Mouse (Mus musculus) induced T-regulatory cell, adult 2 months (primary cell): ENCODE measurements around the gene 4930519P11Rik.
A peak's percentile ranks its signal among the peaks of the same experiment; 100 is the strongest.

Experiments
- DNase-seq: peaks from one replicate; pipeline ENCODE4 v3.0.0-alpha.2; 2012; ENCODE audit warnings: low read depth

Gene 4930519P11Rik

DNA sequence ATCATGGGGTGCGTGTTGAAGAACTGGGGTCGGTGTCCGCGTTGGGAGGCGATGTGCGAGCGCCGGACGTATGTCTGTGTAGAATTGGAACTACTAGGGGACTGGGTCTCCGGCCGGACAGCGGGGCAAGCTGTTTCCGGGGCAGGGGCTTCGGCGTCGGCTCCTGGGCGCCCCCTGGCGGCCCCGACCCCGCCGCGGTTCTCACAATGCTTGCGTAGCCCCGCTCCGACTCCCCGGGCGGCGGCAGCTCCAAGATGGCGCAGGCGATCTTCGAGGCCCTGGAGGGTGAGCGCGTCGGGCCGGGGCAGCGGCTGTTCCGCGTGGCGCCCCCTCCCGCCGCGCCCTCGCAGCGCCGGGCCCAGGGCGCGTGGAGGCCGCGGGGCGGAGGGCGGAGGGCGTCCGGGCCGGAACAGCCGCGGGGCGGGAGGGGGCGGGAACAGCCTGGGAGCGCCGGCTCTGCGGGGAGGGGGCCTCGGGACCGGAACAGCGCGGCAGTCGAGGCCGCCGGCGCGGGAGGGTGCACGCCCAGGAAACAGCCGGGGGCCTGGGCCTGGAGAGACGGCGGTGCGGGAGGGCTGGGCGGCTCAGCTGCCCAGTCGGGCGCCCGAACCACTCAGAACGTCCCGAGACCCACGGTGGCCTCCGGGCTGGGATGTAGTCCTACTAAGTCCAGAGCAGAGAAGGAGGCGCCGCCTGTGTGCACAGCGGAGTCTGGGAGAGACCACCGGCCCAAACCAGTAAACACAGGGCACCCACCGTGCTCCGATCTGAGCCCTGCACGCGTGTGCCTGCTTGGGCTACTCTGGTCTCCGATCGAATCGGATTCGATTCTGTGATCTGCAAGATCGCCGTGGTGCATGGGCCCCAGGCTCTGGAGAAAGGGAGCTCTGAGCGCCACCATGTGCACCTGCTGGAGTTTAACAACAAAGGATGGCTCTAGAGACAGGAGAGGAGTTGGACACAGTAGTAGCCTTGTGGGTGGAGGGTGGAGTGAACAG, at the start of gene 4930519P11Rik, which contains the start of gene Zfp341:
Gene 4930519P11Rik (minus strand): TSS at position 320 of the 998 bp plus-strand sequence.
Gene Zfp341 (plus strand): TSS at position 180 of the 998 bp plus-strand sequence.
- DNase-seq, result peak; percentile 93

DNA sequence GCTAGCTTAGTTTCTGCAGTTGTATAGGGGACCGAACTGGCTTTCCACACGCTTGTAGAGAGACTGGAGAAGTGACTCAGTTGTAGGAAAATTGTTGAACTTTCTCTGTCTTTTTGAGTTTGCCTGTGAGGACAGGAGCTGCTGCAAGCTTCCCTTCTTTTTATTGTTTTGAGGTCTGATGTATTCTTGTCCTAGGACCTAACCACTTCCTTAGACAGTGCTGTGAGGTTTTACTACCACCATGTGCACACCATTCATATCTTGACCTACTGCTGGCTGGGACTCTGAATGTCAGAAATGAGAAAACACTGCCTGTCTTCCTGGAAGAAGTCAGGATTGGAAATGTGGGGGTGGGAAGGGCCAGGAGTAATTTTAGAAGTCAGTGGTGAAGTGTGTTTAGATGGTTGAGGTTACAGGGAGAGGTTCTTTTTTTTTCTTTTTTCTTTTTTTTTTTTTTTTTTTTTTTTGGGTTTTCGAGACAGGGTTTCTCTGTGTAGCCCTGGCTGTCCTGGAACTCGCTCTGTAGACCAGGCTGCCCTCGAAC, 46.4 kb upstream of the 4930519P11Rik start:
- DNase-seq, result peak; percentile 61

DNA sequence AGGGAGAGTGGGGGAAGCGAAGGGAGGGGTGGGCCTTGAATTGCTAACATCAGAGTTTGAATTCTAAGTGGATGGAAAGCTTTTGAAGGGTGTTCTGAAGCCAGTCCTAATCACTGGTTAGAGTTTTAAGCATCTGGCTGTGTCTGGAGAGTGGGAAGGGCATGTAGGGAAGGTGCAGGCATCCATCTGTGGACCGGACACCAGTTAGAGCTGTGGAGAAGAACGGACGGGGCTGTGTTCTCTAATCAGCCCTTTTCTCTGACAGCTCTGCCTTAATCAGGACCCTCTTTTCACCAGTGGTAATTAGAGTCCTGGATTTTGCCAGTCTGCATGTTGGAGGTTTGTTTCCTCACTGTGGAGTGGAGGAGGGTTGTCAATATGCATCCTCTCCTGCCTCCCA, 45.8 kb upstream of the 4930519P11Rik start:
- no peak for DNase-seq

DNA sequence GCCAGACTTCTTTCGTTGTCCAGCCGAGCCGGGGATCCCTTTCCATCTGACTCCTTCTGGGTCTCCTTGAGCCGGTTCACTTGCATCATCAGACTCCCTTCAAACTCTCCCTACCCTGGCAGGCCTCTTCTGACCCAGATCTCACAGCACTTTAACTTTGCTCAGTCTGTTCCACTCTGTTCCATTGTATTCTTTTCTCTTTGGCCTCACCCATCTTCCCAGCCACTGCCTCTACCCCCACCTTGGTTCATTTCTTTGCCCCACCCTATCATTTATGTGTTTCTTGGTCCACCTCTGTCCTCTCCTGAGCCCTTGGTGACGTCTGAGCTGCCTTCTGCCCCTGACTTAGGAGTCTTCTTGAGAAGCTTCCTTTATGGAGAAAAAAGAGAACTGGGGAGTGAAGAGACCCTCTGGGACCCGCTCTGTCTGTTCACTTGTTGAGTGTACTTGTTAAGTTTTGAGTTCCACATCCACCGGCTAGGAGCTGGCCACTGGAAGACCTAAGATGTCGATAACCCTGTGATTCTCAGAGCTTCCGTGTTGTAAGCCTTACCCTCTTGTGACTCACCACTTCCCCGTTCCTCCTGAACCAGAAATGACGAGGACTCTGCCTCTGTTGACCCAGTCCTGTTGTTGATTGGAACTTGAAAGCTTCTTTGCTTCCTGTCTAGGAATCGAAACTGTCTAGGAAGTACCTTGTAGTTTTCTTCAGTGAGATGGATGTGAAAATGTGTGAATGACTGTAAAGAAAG, 44.4 kb upstream of the 4930519P11Rik start:
- DNase-seq, result peak; percentile 94

DNA sequence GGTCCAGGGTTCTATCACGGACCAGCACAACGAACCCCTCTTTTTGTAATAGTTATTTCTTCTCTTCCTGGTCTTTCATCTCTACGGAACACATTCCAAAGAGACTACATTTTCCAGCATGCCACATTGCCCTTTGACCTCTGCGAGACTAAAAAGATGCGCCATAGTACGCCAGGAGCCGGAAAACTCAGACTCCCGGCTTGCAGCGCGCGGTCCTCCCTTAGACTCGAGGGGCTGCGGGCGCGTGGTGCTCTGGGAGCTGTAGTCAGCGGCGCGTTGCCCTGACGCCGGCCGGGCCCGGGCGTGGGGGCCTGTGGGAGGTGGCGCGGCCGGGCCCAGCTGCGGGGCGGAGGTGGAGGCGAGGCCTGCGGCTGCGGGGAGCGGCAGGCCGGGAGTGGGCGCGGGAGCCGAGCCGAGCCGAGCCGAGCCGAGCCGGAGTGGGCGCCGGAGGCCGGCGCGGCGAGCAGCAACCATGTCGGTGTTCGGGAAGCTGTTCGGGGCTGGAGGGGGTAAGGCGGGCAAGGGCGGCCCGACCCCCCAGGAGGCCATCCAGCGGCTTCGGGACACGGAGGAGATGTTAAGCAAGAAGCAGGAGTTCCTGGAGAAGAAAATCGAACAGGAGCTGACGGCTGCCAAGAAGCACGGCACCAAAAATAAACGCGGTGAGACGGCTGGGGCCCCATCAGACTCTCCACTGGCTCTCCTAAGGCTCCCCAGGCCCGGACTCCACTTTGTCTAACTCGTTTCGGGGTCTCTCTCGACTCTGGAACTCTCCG, 43.7 kb upstream of the 4930519P11Rik start:
- DNase-seq, result peak; percentile 98

DNA sequence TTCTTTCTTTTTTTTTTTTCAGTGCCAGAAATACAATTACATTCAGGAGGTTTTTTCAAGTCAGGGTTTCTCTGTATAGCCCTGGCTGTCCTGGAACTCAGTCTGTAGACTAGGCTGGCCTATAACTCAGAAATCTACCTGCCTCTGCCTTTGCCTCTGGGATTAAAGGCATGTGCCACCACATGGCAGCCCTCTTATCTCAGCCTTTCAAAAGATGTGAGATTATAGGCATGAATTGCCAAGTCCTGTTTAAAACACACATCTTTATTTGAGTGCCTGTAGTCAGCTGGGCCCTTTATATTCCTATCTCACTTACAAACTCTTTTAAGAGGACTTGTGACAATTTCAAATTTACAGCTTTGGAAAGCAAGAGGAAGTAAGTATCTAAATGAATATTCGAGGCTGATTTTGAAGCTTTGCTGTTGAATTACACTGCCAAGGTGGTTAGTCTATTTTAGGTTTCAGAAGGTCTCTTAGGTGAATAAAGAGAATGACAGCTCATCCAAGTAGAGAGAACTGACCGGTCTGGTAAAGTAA, 42.7 kb upstream of the 4930519P11Rik start:
- no peak for DNase-seq

DNA sequence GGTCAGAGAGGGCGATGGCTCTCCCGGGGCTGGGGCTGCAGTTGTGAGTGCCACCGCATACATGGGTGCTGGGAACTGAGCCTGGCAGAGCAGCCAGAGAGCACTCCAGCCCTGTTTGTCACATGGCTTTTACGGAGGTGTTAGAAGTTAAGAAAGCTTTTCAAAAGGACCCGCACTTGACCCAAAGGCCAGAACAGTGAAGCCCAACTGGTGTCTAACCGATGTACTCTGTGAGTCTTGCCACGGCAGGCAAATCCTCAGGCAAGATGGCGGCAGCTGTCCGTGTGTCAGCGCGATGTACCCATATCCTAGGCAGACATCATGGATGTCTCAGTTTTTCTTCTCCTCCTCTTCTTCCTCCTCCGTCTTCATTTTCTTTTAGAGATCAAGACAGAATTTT, 41.7 kb upstream of the 4930519P11Rik start:
- DNase-seq, result no peak

DNA sequence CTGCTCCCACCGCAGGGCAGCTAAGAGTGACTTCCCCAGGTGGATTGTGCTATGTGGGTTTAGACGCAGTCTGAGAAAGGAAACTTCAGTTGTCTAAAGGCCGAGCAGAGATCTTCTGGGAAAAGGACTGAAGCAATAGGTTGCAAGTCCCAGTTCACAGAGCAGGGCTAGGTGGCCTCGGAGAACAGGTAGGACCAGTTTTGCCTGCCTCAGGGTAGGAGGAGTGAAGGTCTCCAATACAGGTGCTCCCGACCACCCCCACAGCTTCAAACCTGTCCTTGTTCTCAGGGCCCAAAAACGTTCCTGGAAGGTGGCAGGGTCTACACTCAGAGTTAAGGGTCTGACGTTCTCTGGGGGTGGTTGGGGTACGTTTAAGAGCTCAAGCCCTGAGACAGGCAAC, 38.1 kb upstream of the 4930519P11Rik start, which contains the start of gene Chmp4b:
Gene Chmp4b (plus strand): TSS at position 343 of the 400 bp plus-strand sequence.
- DNase-seq, result no peak

DNA sequence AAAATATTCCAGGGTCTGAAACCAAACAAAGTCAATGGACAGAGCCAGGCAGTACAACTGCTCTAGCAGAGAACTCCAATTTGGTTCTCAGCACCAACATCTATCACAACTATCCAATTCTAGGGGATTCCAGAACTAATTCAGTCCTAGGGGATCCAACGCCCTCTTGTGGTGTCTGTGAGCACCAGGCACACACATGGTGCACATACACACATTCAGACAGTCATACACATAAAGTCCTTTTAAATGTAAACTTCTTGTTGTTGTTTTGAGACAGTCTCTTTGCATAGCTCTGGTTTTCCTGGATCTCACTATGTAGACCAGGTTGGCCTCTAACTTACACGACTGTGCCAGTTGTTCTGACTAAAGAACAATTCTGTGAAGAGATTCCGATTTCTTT, 37.2 kb upstream of the 4930519P11Rik start:
- no peak for DNase-seq

DNA sequence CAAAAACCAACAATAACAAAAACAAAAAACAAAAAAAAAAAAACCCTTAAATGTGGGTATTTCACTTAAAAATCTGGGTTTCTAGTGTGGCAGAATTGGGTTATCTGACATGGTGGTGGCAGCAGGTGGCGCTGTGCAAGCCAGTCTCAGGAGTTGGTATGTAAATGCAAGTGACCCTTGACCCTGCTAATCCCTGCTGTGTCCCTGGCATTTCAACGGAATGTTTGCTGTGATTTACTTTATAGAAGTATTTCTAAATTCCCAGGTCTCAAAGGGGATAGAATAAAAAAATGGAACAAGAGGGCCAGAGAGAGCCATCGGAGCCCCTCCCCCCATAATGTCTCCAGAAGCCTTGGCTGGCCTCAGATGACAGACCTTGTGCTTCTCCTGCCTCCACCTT, 34.8 kb upstream of the 4930519P11Rik start:
- DNase-seq, result peak; percentile 65

DNA sequence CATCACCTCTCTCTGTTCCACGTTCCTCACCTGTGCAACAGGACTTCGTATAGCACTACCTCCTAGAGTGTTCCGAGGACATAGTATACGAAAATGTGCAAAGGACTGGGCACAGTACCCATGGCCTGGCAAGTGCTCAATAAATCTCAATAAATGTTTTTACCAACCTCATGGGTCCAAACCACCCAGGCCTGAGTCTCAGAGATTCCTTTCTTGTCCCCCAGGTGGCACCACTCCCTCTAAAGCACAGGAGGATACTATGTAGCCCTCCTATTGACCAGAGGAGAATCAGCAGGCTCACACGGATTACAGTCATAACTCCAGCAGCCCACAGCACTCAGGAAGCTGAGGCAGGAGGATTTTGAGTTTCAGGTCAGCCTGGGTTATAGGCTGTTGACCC, 33.4 kb upstream of the 4930519P11Rik start:
- peak; percentile 44 for DNase-seq

DNA sequence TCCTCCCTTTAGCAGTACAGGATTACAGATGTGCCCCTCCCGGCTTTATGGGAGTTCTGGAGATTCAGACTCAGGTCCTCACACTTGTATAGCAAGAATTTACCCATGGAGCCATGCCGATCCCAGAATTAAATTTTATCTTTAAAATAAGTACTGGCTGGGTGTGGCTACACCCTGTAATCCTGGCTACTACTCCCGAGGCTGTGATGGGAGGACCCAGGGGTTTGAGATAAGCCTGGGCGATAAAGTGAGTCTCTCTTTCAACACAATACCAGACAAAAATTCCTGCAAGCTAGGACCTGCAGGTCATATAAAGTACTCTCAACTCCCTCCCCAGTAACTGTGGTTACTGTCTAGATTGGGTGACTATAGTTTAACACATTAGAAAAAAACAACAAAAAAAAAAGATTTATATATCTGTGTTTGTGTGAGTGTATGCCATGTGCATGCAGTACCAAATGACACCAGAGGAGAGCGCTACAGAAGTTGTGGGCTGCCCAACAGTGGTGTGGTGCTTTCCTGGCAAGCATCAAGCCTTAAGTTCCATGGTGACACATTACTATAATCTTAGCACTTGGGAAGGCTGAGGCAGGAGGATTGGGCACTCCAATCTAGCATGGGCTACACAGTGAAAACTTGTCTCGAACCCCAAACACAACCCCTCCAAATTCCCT, 29.6 kb upstream of the 4930519P11Rik start:
- DNase-seq, result no peak

DNA sequence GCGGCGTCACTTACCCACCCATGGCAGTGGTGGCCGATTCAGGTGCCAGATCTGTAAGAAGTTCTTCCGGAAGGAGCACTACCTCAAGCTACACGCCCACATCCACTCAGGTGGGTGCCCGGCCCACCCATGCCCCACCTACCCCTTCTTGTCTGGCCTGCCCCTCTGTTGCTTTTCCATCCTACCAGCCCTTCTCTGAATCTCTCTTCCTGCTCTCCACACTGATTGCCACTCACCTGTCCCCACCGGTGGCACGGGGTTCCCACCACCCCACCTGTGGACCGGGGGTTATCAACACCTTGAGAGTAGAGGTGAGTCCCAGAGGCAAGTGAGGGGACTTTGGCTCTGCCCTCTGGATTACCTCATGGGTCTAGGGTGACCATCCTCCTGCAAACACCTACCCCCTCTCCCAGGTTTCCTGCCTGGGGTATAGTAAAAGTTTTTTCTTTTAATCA, 28.8 kb upstream of the 4930519P11Rik start:
- no peak for DNase-seq

DNA sequence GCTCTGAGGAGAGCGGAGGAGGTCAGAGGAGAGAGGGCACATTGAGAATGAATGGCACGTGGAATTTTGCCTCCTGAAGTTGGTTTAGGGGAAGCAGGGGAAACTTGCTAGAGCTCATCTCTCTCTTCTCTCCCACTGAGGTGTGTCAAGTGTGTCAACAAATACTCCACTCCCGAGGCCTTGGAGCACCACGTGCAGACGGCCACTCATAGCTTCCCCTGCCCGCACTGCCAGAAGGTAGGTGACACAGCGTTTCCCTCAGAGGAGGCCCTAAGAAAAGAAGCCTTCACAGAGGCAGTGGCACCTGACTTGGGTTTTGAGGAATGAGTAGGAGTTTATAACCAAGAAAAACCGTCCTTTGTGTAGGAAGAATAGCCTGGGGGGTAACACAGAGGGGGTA, 27.9 kb upstream of the 4930519P11Rik start:
- no peak for DNase-seq

DNA sequence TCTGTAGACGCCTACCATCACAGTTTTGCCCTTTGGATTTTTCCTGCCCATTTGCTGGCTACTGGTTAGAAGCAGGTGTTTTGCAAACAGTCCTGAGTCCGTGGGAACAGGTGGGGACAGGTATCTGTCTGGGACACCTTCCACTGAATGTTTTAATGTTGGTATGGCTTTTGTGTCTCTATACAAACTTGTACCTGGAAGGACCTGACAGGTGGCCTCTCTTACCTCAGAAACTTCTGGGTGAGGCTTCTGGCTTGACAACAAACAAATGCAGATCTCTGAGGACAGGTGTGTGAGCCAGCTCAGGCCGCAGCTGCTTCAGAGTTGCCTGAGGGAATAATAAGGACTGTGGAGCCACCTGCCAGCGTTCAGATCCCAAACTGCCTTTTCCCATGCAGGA, 25.9 kb upstream of the 4930519P11Rik start:
- DNase-seq, result no peak

DNA sequence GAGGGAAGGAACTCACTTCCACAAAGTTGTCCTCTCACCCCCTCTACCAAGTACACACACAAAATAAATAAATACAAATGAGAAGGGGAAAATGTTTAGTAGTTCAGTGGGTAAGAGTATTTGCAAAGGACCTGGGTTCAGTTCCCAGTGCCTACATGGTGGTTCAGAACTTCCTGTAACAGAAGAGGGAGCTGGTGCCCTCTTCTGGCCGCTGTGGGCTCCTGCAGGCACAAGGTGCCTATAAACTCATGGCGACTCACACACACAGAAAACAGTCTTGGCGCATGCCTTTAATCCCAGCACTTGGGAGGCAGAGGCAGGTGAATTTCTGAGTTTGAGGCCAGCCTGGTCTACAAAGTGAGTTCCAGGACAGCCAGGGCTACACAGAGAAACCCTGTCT, 25.3 kb upstream of the 4930519P11Rik start:
- DNase-seq, result peak; percentile 20

DNA sequence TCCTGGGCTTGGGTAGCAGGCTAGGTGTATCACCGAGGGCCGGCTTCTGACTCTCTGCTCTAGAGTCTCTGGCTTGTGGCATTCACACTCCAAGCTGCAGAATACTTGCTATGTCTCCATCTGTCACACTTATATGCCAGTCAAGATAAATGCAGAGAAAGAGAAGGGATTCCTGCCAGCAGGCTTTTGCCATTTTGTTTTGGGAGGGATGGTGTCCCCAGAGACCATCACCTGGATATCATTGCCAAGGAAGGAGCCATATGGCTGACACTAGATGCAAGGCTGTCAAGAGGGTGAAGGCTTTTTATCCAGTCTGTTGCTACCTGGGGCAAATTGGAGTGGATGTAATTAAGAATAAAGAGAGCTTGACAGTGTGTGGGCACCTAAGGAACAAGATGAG, 22.6 kb upstream of the 4930519P11Rik start:
- no peak for DNase-seq

DNA sequence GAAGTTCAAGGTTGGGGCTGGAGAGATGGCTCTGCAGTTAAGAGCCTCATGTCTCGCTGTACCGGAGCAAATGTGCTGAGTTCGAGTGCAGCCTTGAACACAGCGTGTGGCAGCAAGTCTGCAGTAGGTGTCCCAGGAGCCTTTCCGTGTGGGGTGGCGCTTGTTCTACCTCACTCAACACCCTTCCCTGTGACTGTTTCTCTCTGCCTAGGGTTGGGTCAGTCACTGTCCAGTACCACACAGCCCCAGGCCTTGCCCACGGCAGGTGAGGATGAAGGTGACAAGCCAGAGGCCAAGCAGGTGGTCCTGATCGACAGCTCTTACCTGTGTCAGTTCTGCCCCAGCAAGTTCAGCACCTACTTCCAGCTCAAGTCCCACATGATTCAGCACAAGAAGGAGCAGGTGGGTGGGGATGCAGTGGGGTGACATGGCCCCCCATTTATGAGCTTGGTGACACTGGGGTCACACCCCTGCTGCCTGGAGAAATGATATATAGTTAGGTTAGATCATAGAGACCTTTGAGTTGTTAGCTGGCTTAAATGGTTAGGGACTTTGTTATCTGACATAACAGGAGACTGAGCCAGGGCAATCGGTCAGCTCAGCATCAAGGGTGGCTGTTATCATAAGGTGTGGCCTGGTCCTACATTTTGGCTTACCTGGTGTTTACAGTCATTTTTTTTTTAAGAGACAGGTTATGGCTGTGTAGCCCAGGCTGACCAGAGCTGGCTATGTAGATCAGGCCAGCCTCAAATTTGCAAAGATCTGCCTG, 20.8 kb upstream of the 4930519P11Rik start:
- no peak for DNase-seq

DNA sequence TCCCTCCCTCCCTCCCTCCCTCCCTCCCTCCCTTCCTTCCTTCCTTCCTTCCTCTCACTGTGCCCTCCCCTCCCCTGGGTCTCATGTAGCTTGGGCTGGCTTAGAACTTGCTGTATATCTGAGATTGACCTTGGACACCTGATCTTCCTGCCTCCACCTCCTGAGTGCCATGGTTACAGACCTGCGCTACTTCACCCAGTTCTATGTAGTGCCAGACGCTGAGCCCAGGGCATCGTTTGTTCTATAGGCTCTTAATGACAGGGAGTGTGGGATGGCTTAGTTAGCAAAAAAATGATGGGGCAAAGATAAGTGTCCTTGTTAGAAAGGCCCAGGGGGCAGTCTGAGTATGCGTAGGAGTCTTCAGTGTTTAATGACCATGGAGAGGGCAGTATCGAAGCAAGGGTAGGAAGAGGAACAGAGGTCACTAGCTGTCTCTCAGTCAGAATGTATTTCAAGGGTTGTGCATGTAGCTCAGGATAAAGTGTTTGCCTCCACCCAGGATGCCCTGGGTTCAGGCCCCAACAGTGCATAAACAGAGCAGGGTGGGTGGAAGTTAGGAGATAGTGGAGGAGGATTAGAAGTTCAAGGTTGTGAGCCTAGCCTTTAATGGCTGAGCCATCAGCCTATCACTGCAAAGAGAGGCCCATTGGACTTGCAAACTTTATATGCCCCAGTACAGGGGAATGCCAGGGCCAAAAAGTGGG, 20.0 kb upstream of the 4930519P11Rik start:
- no peak for DNase-seq
